Mouse (Mus musculus): Measurements from ENCODE around the gene 4933402J07Rik. TPM values are rescaled to one million over a fixed set of nuclear protein-coding genes. Genes with fewer than 3 reads are reported as not detected.

4933402J07Rik gene
- polyA plus RNA-seq (2015; fragmentation: Nextera tagmentation; extraction: Ambion mirVana): not detected in 2 replicates

GRCm38 (mm10) chr8:87563553-87563952 lies at the start of gene 4933402J07Rik:
Gene 4933402J07Rik (plus strand): TSS chr8:87563853.
- Histone ChIP-seq H3K9me3 (replicated peaks) (no peaks in the 10 kb centered on the region), H3K4me3 (replicated peaks) (no peak within 1 kb of the TSS), H3K27ac (no peak within 1 kb of the TSS), H3K27me3 (no peaks in the 10 kb centered on the region), H3K36me3 (no peaks in the 10 kb centered on the region), H3K4me2 (no peak within 1 kb of the TSS), H3K4me1 (replicated peaks) (no peaks in the 10 kb centered on the region), H3K9ac (no peak within 1 kb of the TSS)
- DNase-seq: no peak
- no peak for ATAC-seq (ENCODE audit: low read depth)
- WGBS (ENCODE audit: insufficient replicate concordance): 35% methylated on average over 2 of the region's 2 CpGs

- H3K4me3 ChIP-seq (replicated peaks): no peak overlapping the region
- H3K27me3 ChIP-seq: no peaks in the 10 kb centered on the region
- no peak for ATAC-seq (ENCODE audit: low read depth)
- no peak overlapping the region for H3K4me2 ChIP-seq
- DNase-seq: no peak
- WGBS (ENCODE audit: insufficient replicate concordance): 71% methylated on average over 3 of the region's 3 CpGs
- H3K36me3 ChIP-seq: no peaks in the 10 kb centered on the region
- H3K4me1 ChIP-seq (replicated peaks): no peaks in the 10 kb centered on the region
- H3K9me3 ChIP-seq (replicated peaks): no peaks in the 10 kb centered on the region
- no peak overlapping the region for H3K9ac ChIP-seq
- no peak overlapping the region for H3K27ac ChIP-seq
Measured at GRCm38 (mm10) chr8:87517132-87517531, 46.5 kb upstream of the 4933402J07Rik start.

- Histone ChIP-seq H3K27me3 (no peaks in the 10 kb centered on the region), H3K4me1 (replicated peaks) (no peaks in the 10 kb centered on the region), H3K36me3 (no peaks in the 10 kb centered on the region), H3K4me2 (no peak overlapping the region), H3K9me3 (replicated peaks) (no peaks in the 10 kb centered on the region), H3K9ac (no peak overlapping the region), H3K27ac (no peak overlapping the region), H3K4me3 (replicated peaks) (no peak overlapping the region)
- DNase-seq (no peak), ATAC-seq (ENCODE audit: low read depth) (no peak)
- 78% methylated on average over 1 of the region's 1 CpGs for WGBS (ENCODE audit: insufficient replicate concordance)
Measured at GRCm38 (mm10) chr8:87525006-87525405, 38.6 kb upstream of the 4933402J07Rik start.

- Histone ChIP-seq H3K4me3 (replicated peaks) (no peak overlapping the region), H3K27ac (no peak overlapping the region), H3K4me2 (no peak overlapping the region), H3K9ac (no peak overlapping the region), H3K36me3 (no peaks in the 10 kb centered on the region), H3K27me3 (no peaks in the 10 kb centered on the region), H3K4me1 (replicated peaks) (no peaks in the 10 kb centered on the region), H3K9me3 (replicated peaks) (no peaks in the 10 kb centered on the region)
- WGBS (ENCODE audit: insufficient replicate concordance): 38% methylated on average over 4 of the region's 4 CpGs
- no peak for ATAC-seq (ENCODE audit: low read depth)
- DNase-seq: no peak
Measured at GRCm38 (mm10) chr8:87531176-87531575, 32.5 kb upstream of the 4933402J07Rik start.

- H3K36me3 ChIP-seq: no peaks in the 10 kb centered on the region
- DNase-seq: no peak
- H3K4me1 ChIP-seq (replicated peaks): no peaks in the 10 kb centered on the region
- no peak overlapping the region for H3K4me3 ChIP-seq (replicated peaks)
- WGBS (ENCODE audit: insufficient replicate concordance): 63% methylated on average over 4 of the region's 4 CpGs
- H3K9me3 ChIP-seq (replicated peaks): no peaks in the 10 kb centered on the region
- no peak overlapping the region for H3K27ac ChIP-seq
- no peak overlapping the region for H3K4me2 ChIP-seq
- H3K9ac ChIP-seq: no peak overlapping the region
- no peak for ATAC-seq (ENCODE audit: low read depth)
- no peaks in the 10 kb centered on the region for H3K27me3 ChIP-seq
Measured at GRCm38 (mm10) chr8:87533476-87533875, 30.2 kb upstream of the 4933402J07Rik start.

GRCm38 (mm10) chr8:87534846-87535245 lies 28.8 kb upstream of the 4933402J07Rik start:
- no peaks in the 10 kb centered on the region for H3K4me1 ChIP-seq (replicated peaks)
- 22% methylated on average over 2 of the region's 2 CpGs for WGBS (ENCODE audit: insufficient replicate concordance)
- no peak overlapping the region for H3K4me2 ChIP-seq
- H3K36me3 ChIP-seq: no peaks in the 10 kb centered on the region
- H3K9ac ChIP-seq: no peak overlapping the region
- H3K27me3 ChIP-seq: no peaks in the 10 kb centered on the region
- ATAC-seq (ENCODE audit: low read depth) (no peak), DNase-seq (no peak)
- no peak overlapping the region for H3K27ac ChIP-seq
- no peaks in the 10 kb centered on the region for H3K9me3 ChIP-seq (replicated peaks)
- H3K4me3 ChIP-seq (replicated peaks): no peak overlapping the region

DNA sequence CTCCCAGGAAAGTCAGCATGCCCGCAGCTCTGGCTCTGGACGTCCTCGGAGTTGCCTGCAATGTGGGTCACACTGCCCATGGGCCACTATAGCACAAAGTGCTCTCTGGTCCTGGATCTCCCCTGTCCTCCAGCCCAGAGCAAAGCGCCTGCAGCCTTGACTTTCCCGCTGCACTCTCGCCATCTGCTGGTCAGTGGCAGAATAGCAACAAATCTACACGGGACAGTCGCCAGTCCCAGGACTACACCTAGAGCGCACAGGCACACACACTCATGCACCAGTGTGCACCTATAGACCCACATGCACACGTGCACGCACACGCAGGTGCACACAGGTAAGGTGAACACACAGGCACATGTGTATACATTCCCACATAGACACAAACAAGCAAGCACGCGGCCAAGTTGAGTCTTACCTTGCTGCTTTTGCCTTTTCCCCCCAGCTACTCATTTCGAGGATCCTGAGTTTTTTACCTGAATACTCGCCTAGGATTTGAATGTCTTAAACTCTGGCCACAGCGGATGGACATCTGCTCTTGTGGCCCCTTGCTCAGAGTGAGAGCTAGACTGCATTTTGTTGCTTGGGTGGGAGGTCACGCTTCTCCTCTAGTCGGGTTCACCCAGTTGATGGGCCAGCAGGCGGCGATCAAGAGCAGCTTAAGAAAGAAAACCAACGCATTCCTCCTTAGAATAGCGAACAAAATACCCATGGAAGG lies 26.9 kb upstream of the 4933402J07Rik start:
- Histone ChIP-seq H3K27me3 (no peaks in the 10 kb centered on the region; the same call in 1 of the 2 replicates), H3K27ac (no peak overlapping the region), H3K4me3 (replicated peaks) (no peak overlapping the region), H3K4me2 (no peak overlapping the region), H3K4me1 (replicated peaks) (no peaks in the 10 kb centered on the region), H3K36me3 (no peaks in the 10 kb centered on the region), H3K9me3 (replicated peaks) (no peaks in the 10 kb centered on the region), H3K9ac (no peak overlapping the region)
- ATAC-seq (ENCODE audit: low read depth): peak; percentile 26; the same call in 1 of the 2 replicates
- 8% methylated on average over 23 of the region's 23 CpGs for WGBS (ENCODE audit: insufficient replicate concordance)
- DNase-seq: peak; percentile 20

- Histone ChIP-seq H3K4me1 (replicated peaks) (no peaks in the 10 kb centered on the region), H3K9ac (no peak overlapping the region), H3K27ac (no peak overlapping the region), H3K27me3 (no peaks in the 10 kb centered on the region; the same call in 1 of the 2 replicates), H3K4me3 (replicated peaks) (no peak overlapping the region), H3K9me3 (replicated peaks) (no peaks in the 10 kb centered on the region), H3K4me2 (no peak overlapping the region), H3K36me3 (no peaks in the 10 kb centered on the region)
- ATAC-seq (ENCODE audit: low read depth): no peak
- DNase-seq: no peak
- 28% methylated on average over 15 of the region's 15 CpGs for WGBS (ENCODE audit: insufficient replicate concordance)
Measured at GRCm38 (mm10) chr8:87539829-87540394, 23.7 kb upstream of the 4933402J07Rik start.

DNA sequence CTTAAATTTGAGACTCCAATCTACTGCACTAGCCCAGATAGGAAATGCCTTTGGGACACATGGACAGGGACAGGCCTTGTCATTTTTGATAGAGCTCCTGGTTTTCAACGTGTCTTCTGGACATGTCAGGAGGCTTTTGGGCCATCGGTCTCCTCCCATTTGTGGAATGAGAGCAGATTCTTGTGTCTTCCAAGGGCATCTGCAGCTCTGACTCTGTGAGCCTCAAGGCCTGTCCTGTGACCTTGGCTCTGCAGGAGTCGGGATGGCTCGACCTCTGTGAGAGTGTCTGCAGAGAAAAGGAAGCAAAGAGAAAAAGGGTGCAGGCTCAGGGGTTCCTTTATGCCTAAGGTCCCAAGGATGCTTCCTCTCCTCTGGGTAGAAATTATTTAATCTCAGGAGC lies 13.8 kb upstream of the 4933402J07Rik start:
- DNase-seq (no peak), ATAC-seq (ENCODE audit: low read depth) (no peak)
- Histone ChIP-seq H3K27me3 (no peaks in the 10 kb centered on the region), H3K9me3 (replicated peaks) (no peaks in the 10 kb centered on the region), H3K9ac (no peak overlapping the region), H3K4me3 (replicated peaks) (no peak overlapping the region), H3K4me2 (no peak overlapping the region), H3K27ac (no peak overlapping the region), H3K36me3 (no peaks in the 10 kb centered on the region), H3K4me1 (replicated peaks) (no peaks in the 10 kb centered on the region)
- WGBS (ENCODE audit: insufficient replicate concordance): 42% methylated on average over 4 of the region's 4 CpGs

DNA sequence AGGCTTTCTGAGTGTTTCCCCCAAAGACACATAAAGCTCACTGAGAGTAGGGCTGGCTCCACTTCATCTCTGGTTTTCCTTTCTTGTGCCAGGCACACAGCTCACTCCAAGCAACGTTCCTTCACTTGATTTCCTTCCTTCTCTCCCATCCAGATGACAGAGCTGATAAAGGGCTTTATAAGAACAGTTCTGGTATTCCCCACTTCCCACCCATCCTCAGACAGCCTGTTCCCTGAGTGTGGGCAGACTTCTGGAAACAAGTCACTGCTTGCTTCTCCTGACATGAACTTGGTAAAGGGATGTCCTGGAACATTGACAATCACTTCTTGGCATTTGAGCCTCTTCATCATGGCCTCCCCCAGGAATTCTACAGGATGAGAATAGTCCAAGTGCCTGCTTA lies 10.9 kb upstream of the 4933402J07Rik start:
- H3K9ac ChIP-seq: no peak overlapping the region
- 17% methylated on average over 1 of the region's 1 CpGs for WGBS (ENCODE audit: insufficient replicate concordance)
- no peak for ATAC-seq (ENCODE audit: low read depth)

GRCm38 (mm10) chr8:87560801-87561200 lies 2.9 kb upstream of the 4933402J07Rik start:
- no peaks in the 10 kb centered on the region for H3K27me3 ChIP-seq
- no peak overlapping the region for H3K9ac ChIP-seq
- H3K9me3 ChIP-seq (replicated peaks): no peaks in the 10 kb centered on the region
- 33% methylated on average over 2 of the region's 2 CpGs for WGBS (ENCODE audit: insufficient replicate concordance)
- H3K27ac ChIP-seq: no peak overlapping the region
- H3K36me3 ChIP-seq: no peaks in the 10 kb centered on the region
- DNase-seq (no peak), ATAC-seq (ENCODE audit: low read depth) (no peak)
- no peak overlapping the region for H3K4me3 ChIP-seq (replicated peaks)
- no peaks in the 10 kb centered on the region for H3K4me1 ChIP-seq (replicated peaks)
- no peak overlapping the region for H3K4me2 ChIP-seq

More for the DNA sequence above, 10.9 kb upstream of the 4933402J07Rik start:
- H3K36me3 ChIP-seq: no peaks in the 10 kb centered on the region
- no peak for DNase-seq
- H3K4me3 ChIP-seq (replicated peaks): no peak overlapping the region
- H3K4me1 ChIP-seq (replicated peaks): no peaks in the 10 kb centered on the region
- no peaks in the 10 kb centered on the region for H3K9me3 ChIP-seq (replicated peaks)
- no peak overlapping the region for H3K27ac ChIP-seq
- H3K27me3 ChIP-seq: no peaks in the 10 kb centered on the region
- H3K4me2 ChIP-seq: no peak overlapping the region

GRCm38 (mm10) chr8:87569203-87569602 lies 5.5 kb downstream of the 4933402J07Rik start:
- no peak overlapping the region for H3K4me3 ChIP-seq (replicated peaks)
- no peaks in the 10 kb centered on the region for H3K4me1 ChIP-seq (replicated peaks)
- no peak for ATAC-seq (ENCODE audit: low read depth)
- no peak overlapping the region for H3K27ac ChIP-seq
- no peaks in the 10 kb centered on the region for H3K9me3 ChIP-seq (replicated peaks)
- 60% methylated on average over 5 of the region's 5 CpGs for WGBS (ENCODE audit: insufficient replicate concordance)
- DNase-seq: no peak
- no peak overlapping the region for H3K9ac ChIP-seq
- H3K27me3 ChIP-seq: no peaks in the 10 kb centered on the region; the same call in 1 of the 2 replicates
- H3K4me2 ChIP-seq: no peak overlapping the region
- H3K36me3 ChIP-seq: no peaks in the 10 kb centered on the region
